Mouse (Mus musculus): ENCODE results near the gene Stub1. TPM values are rescaled to one million over a fixed set of nuclear protein-coding genes. Genes with fewer than 3 reads are reported as not detected.
"Not testable (repeated sequence)": the region's sequence is repeated elsewhere in the genome, so short reads cannot be mapped to it uniquely, and the experiment has no call there.

Gene Stub1
- polyA plus RNA-seq, 1 experiment from 2014 or later, result 283 TPM

- Histone ChIP-seq H3K4me1 (peaks cover 33% of the 10 kb centered on the region), H3K36me3 (peaks cover 18% of the 10 kb centered on the region), H3K4me3 (peak overlapping the region; percentile 78), H3K9me3 (no peaks in the 10 kb centered on the region), H3K9ac (replicated peaks) (peak overlapping the region; percentile 90), H3K4me2 (replicated peaks) (peak overlapping the region; percentile 95), H3K27ac (replicated peaks) (peak overlapping the region; percentile 94), H3K27me3 (no peaks in the 10 kb centered on the region)
- ATAC-seq (ENCODE audit: low FRiP score, low read depth), result peak; percentile 90
- 1% methylated on average over 59 of the region's 59 CpGs for WGBS
These were observed 42.2 kb upstream of the Stub1 start for GRCm38 (mm10) chr17:25875171-25876136.

GRCm38 (mm10) chr17:25874721-25875170 is 41.5 kb upstream of the Stub1 start, which contains the start of gene Mettl26:
Mettl26 (plus strand) TSS chr17:25875074.
- H3K4me2 ChIP-seq (replicated peaks), result peak within 1 kb of the TSS; percentile 95
- H3K36me3 ChIP-seq, result peaks cover 18% of the 10 kb centered on the region
- WGBS, result under 1% methylated on average over 25 of the region's 25 CpGs
- H3K9me3 ChIP-seq, result no peaks in the 10 kb centered on the region
- H3K27ac ChIP-seq (replicated peaks), result peak within 1 kb of the TSS; percentile 94
- no peaks in the 10 kb centered on the region for H3K27me3 ChIP-seq
- peak; percentile 73 for ATAC-seq (ENCODE audit: low FRiP score, low read depth)
- peak within 1 kb of the TSS; percentile 90 for H3K9ac ChIP-seq (replicated peaks)
- peak within 1 kb of the TSS; percentile 78 for H3K4me3 ChIP-seq
- peaks cover 26% of the 10 kb centered on the region for H3K4me1 ChIP-seq

- Histone ChIP-seq H3K27ac (replicated peaks) (peak overlapping the region; percentile 94), H3K36me3 (peaks cover 17% of the 10 kb centered on the region), H3K9me3 (no peaks in the 10 kb centered on the region), H3K4me3 (peak overlapping the region; percentile 78), H3K27me3 (no peaks in the 10 kb centered on the region), H3K4me2 (replicated peaks) (peak overlapping the region; percentile 95), H3K4me1 (peaks cover 25% of the 10 kb centered on the region), H3K9ac (replicated peaks) (peak overlapping the region; percentile 55)
- WGBS, result 7% methylated on average over 14 of the region's 14 CpGs
- no peak for ATAC-seq (ENCODE audit: low FRiP score, low read depth)
These were observed 41.0 kb upstream of the Stub1 start for GRCm38 (mm10) chr17:25874148-25874720.

DNA sequence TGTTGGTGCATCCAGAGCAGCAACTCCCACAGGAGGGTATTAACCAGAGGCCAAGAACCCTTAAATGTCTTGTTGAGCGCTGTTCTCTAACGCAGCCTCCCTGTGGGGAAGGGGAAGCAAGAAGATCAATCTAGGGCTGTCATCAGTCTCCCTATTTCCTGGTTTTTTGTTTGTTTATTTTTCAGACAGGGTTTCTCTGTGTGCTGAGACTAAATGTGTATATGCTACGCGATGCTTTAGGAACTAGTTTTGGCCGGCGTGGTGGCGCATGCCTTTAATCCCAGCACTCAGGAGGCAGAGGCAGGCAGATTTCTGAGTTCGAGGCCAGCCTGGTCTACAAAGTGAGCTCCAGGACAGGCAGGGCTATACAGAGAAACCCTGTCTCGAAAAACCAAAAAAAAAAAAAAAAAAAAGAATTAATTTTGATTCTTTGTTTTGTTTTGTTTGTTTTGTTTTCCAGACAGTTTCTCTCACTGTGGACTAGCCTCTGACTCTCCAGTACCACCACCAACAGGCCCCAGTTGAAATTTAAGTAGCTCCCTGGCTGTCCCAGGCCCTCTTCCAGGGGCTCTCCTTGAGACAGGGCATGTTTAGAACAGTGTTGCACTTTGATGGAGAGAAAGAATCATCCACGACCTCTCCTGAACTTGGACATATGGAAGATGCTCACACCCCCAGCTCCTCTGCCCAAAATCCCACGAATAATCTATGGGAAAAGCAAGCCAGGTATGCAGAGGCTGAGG is 40.4 kb upstream of the Stub1 start:
- H3K27ac ChIP-seq (replicated peaks), result no peak overlapping the region
- ATAC-seq (ENCODE audit: low FRiP score, low read depth), result no peak
- peaks cover 10% of the 10 kb centered on the region for H3K36me3 ChIP-seq
- H3K9ac ChIP-seq (replicated peaks), result no peak overlapping the region
- peak overlapping the region; percentile 95 for H3K4me2 ChIP-seq (replicated peaks)
- H3K4me3 ChIP-seq, result peak overlapping the region; percentile 78; the same call in 1 of the 2 replicates
- H3K27me3 ChIP-seq, result no peaks in the 10 kb centered on the region
- WGBS, result 84% methylated on average over 11 of the region's 11 CpGs
- H3K9me3 ChIP-seq, result no peaks in the 10 kb centered on the region
- peaks cover 31% of the 10 kb centered on the region for H3K4me1 ChIP-seq

DNA sequence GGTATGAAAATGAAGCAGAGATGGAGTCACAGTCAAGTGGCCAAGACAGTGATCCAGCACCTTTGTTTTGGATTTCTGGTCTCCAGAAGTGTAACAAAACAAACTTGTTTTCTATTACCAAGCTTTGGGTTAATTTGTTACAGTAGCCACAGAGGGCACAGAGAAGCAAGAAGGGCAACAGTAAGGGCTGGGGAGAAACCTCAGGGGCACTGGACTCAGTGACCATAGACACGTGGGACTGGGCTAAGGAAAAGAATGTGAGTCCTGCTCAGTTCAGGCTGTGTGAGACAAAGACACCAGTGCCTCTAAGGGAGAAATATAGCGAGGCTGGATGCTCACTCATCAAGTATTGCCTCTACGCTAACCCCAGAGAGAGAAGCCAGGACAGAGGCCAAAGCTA is 39.5 kb upstream of the Stub1 start:
- Histone ChIP-seq H3K27me3 (peaks cover 6% of the 10 kb centered on the region), H3K4me1 (peaks cover 37% of the 10 kb centered on the region), H3K36me3 (peaks cover 1% of the 10 kb centered on the region), H3K4me3 (no peak overlapping the region), H3K4me2 (replicated peaks) (no peak overlapping the region), H3K9me3 (no peaks in the 10 kb centered on the region), H3K27ac (replicated peaks) (no peak overlapping the region), H3K9ac (replicated peaks) (no peak overlapping the region)
- 90% methylated on average over 3 of the region's 3 CpGs for WGBS
- ATAC-seq (ENCODE audit: low FRiP score, low read depth), result no peak

- not testable (repeated sequence) for ATAC-seq (ENCODE audit: low FRiP score, low read depth); H3K4me3 ChIP-seq; H3K4me2 ChIP-seq (replicated peaks); H3K9ac ChIP-seq (replicated peaks); H3K36me3 ChIP-seq; H3K9me3 ChIP-seq; H3K27ac ChIP-seq (replicated peaks); H3K27me3 ChIP-seq
- peaks cover 35% of the 10 kb centered on the region for H3K4me1 ChIP-seq
These were observed 38.4 kb upstream of the Stub1 start for GRCm38 (mm10) chr17:25871566-25871965.

- no peak overlapping the region for H3K27ac ChIP-seq (replicated peaks)
- H3K4me3 ChIP-seq, result no peak overlapping the region
- H3K9me3 ChIP-seq, result no peaks in the 10 kb centered on the region
- no peak for ATAC-seq (ENCODE audit: low FRiP score, low read depth)
- no peak overlapping the region for H3K9ac ChIP-seq (replicated peaks)
- H3K36me3 ChIP-seq, result no peaks in the 10 kb centered on the region
- H3K4me2 ChIP-seq (replicated peaks), result no peak overlapping the region
- 86% methylated on average over 2 of the region's 2 CpGs for WGBS
- peaks cover 27% of the 10 kb centered on the region for H3K4me1 ChIP-seq
- H3K27me3 ChIP-seq, result peaks cover 10% of the 10 kb centered on the region
These were observed 36.8 kb upstream of the Stub1 start for GRCm38 (mm10) chr17:25869954-25870353.

- Histone ChIP-seq H3K4me2 (replicated peaks) (no peak overlapping the region), H3K27ac (replicated peaks) (no peak overlapping the region), H3K9me3 (no peaks in the 10 kb centered on the region), H3K4me1 (peaks cover 26% of the 10 kb centered on the region), H3K27me3 (peaks cover 10% of the 10 kb centered on the region), H3K4me3 (no peak overlapping the region), H3K9ac (replicated peaks) (no peak overlapping the region), H3K36me3 (no peaks in the 10 kb centered on the region)
- 86% methylated on average over 8 of the region's 8 CpGs for whole genome bisulfite sequencing
- ATAC-seq (ENCODE audit: low FRiP score, low read depth), result no peak
These were observed 36.3 kb upstream of the Stub1 start for GRCm38 (mm10) chr17:25869498-25869897.

DNA sequence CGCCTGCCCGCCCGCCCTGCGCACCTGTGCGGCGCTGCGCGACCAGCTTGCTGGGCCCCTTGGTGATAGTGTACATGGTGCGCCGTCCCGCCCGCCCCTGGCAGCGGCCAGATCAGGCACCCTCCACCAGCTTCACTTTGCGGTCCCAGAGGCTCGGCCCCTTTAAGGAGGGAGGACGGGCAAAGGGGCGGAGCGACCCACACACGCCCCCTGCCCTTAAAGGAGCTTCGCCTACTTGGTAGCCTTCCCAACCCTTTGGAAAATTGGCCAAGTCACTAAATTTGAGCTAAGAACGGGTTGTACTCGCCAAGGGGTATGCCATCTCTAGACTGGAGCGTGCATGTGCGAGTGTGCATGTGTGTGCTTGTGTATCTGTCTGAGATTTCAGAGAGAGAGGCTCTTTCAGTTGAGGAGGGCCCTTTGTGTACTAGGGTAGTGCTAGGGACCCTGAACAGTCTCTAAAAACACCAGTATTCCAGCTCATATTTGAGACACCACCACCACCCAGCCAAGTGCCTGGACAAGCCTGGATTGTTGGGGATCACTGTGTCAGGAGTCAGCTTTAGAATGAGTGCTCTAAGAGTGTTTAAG is 35.5 kb upstream of the Stub1 start, which contains the start of gene Mcrip2:
Gene Mcrip2, minus strand, starts transcription at position 164 of the 591 bp plus-strand sequence.
- Histone ChIP-seq H3K9me3 (no peaks in the 10 kb centered on the region), H3K36me3 (no peaks in the 10 kb centered on the region), H3K4me1 (peaks cover 18% of the 10 kb centered on the region), H3K4me2 (replicated peaks) (peak within 1 kb of the TSS; percentile 100), H3K27me3 (peaks cover 10% of the 10 kb centered on the region), H3K4me3 (peak within 1 kb of the TSS; percentile 83), H3K27ac (replicated peaks) (0 out of 2 replicates have a peak within 1 kb of the TSS, but pooled peaks have one; percentile 32), H3K9ac (replicated peaks) (peak within 1 kb of the TSS; percentile 66)
- WGBS, result under 1% methylated on average over 24 of the region's 24 CpGs
- peak; percentile 90 for ATAC-seq (ENCODE audit: low FRiP score, low read depth)

DNA sequence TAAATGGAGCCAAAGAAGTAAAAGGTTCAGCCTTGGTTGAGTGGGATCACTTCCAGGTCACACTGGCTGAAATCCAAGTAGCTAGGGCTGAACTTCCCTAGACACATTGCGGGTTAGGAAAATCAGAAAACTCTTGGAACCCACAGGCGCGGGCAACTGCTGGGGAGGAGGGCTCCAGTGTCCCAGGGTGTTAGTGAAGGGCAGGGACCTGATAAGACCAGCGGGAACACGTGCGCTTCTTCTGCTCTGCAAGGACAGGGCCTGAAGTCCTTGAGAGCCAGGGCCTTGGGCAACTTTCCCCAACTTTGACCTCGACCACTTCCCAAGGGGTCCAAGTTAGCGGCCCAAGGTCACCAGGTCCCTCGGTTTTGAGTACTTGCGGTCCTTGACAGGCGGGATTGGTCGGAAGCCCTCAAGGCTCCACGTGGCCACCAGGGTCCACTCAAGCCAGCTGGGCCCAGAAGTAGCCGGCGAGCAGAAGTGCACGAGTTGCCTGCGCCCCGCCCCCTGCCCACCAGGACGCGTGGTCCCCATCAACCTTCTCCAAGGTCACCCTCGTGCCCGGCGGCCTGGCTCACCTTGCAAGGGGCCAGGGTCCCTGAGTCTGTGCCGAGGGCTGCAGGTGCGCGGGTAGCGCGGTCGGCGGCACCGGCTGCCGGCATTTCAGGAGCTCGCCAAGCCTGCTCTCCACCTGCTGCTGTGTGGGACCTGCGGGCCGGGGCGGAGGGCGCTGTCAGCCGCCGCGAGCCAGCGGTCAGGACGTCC is 34.8 kb upstream of the Stub1 start:
- no peak; the same call in 1 of the 2 replicates for ATAC-seq (ENCODE audit: low FRiP score, low read depth)
- 1% methylated on average over 42 of the region's 42 CpGs for WGBS
- Histone ChIP-seq H3K9me3 (no peaks in the 10 kb centered on the region), H3K36me3 (no peaks in the 10 kb centered on the region), H3K27me3 (peaks cover 10% of the 10 kb centered on the region), H3K4me2 (replicated peaks) (peak overlapping the region; percentile 100), H3K4me1 (peaks cover 18% of the 10 kb centered on the region), H3K4me3 (peak overlapping the region; percentile 83), H3K27ac (replicated peaks) (no peak overlapping the region), H3K9ac (replicated peaks) (peak overlapping the region; percentile 66)

GRCm38 (mm10) chr17:25867509-25867835 is 34.3 kb upstream of the Stub1 start:
- WGBS, result 13% methylated on average over 7 of the region's 7 CpGs
- no peak overlapping the region for H3K9ac ChIP-seq (replicated peaks)

More at GRCm38 (mm10) chr17:25867509-25867835, 34.3 kb upstream of the Stub1 start:
- peak overlapping the region; percentile 83 for H3K4me3 ChIP-seq
- H3K27me3 ChIP-seq, result peaks cover 10% of the 10 kb centered on the region
- ATAC-seq (ENCODE audit: low FRiP score, low read depth), result no peak
- peak overlapping the region; percentile 100 for H3K4me2 ChIP-seq (replicated peaks)
- no peaks in the 10 kb centered on the region for H3K36me3 ChIP-seq
- no peak overlapping the region for H3K27ac ChIP-seq (replicated peaks)
- H3K9me3 ChIP-seq, result no peaks in the 10 kb centered on the region
- H3K4me1 ChIP-seq, result peaks cover 18% of the 10 kb centered on the region

Data from midbrain, embryonic 12.5 days (tissue).